Mouse (Mus musculus) CD4-positive naive resting alpha-beta T cell, adult 57 days (primary cell): ENCODE results near the gene Atxn7l2. TPM values are rescaled to one million over a fixed set of nuclear protein-coding genes. Genes with fewer than 3 reads are reported as not detected.

ENCODE experiments used
- total RNA-seq: library from RNA; stranded (reverse); gene quantifications from one replicate; pipeline ENCODE4 v1.2.4, GENCODE M21; 2023

Atxn7l2 gene
- 43.8 TPM for total RNA-seq

DNA sequence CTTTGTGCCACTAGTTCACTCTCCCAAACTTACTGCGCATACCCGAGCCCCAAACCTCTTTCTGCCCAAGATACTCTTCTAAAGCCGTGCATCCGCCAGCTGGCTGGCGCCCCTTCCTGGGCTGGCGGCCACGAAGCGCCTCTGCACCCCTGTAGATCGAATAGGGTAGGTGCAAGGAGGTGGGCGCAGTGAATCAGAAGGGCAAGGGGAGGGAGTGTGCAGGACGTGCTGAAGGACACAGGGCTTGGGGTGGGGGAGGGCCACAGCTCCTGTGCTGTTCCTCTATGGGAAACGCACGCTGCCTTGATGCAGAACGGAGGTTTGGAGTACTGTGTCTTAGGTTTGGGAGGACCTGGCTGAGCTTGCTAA is at the start of gene Atxn7l2:
Atxn7l2 (minus strand) TSS at position 164 of the 369 bp plus-strand sequence.

DNA sequence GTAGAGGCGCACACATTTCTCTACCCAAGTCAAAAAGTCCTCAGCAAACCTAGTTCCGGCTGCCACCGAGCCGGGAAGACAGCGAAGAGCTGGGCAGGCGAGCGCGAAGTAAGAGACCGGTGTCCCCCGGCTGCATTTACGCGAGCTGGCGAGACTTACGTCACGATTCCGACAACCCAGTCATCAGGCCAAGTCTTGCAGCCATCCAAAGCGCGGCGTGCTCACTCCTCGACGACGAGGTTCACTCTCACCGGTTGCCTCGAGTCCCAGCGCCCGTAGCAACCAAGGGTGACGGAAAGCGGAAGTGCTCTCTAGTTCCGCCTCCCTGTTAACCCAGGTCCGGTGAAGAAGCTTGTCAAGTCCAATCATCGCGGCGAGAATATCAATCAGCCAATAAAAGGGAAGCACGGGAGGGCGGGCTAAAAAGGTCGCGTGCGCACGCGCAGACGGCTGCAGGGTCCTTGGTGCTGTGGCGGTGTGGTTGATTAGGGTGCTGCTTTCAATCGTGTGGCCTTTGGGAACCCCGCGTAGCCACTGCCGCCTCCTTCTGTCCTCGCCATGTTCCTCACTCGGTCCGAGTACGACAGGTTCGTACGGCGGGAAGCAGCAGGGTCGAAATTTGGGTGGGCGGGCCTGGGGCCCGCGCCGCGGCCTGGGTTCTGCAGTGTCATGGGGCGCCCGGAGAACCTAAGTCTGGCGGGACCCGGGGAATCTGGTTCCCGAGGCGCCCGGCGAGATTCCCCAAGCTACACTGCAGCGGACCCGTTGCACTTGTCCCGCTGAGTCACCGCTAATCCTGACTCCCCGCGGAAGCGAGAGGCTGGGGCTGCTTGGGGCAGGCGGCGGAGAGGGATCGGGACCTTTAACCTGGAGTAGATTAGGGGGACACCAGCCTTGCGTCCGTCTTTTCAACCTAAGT is 46.2 kb upstream of the Atxn7l2 start, which contains the start of gene Psma5:
Psma5 (plus strand) TSS at position 208 of the 919 bp plus-strand sequence.

DNA sequence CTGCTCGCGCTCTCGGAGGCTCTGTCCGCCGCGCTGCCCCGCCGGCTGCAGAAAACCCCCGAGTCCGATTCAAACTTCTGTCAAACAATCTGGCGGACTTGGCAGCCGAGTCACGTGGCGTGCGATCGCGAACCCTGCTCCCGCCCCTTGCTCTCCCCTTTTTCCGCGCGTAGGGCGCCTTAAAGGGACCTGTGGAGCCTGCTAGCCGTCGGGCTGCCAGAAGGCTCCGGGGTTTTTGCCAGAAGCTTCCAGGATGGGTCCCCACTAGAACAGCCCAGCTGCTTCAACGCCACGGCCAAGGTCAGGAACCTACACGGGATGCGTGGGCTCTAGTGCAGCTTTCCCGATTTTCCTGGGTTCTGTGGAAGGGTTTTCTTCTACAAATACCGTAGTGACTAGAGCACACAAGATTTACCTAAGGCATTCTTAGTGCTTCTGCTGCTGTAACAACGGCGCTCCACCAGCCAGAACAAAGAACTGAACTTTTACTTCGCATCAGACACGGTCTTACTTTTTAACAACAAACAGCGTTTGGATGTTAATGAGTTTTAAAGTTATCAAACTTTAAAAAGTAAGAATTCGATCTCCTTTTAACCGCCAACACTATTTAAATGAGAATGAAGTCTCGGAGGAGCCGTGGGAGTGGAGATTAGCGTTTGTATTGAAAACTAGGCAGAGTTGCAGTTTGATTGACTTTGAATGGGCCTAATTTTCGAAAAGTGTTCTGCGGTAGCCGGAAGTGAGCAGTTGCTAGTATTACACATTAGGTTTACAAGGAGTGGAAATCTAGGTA is 16.0 kb upstream of the Atxn7l2 start, which contains the start of gene Sypl2:
Sypl2 (minus strand) TSS at position 91 of the 793 bp plus-strand sequence.

GRCm38 (mm10) chr3:108200329-108201323 is 10.1 kb downstream of the Atxn7l2 start, which contains the start of gene Cyb561d1:
Cyb561d1 (minus strand) TSS chr3:108201212.

GRCm38 (mm10) chr3:108186098-108187047 is 24.4 kb downstream of the Atxn7l2 start, which contains the start of gene Amigo1:
Amigo1 (plus strand) TSS chr3:108186335.

GRCm38 (mm10) chr3:108154656-108155055 is 56.1 kb downstream of the Atxn7l2 start, which contains the start of gene Gpr61:
Gpr61 (minus strand) TSS chr3:108154882.

Other genes with a start within 250 kb of the Atxn7l2 start
- gene Gstm3, start 241.7 kb downstream of the Atxn7l2 start, total RNA-seq: not detected
- gene Gstm2, start 224.5 kb downstream of the Atxn7l2 start, total RNA-seq: 1.3 TPM
- gene Gstm1, start 193.0 kb downstream of the Atxn7l2 start, total RNA-seq: 9.4 TPM
- 3.9 TPM for gene Gstm4, start 166.0 kb downstream of the Atxn7l2 start, total RNA-seq
- 33.1 TPM for gene Ampd2, start 124.3 kb downstream of the Atxn7l2 start, total RNA-seq
- gene Gnat2, start 118.1 kb downstream of the Atxn7l2 start, total RNA-seq: not detected
- 86.8 TPM for gene Gnai3, start 64.8 kb downstream of the Atxn7l2 start, total RNA-seq
- gene Gpr61, start 56.1 kb downstream of the Atxn7l2 start, total RNA-seq: not detected
- gene Amigo1, start 24.6 kb downstream of the Atxn7l2 start, total RNA-seq: 2.4 TPM
- 33.5 TPM for gene Cyb561d1, start 9.7 kb downstream of the Atxn7l2 start, total RNA-seq
- gene Sypl2, start 15.7 kb upstream of the Atxn7l2 start, total RNA-seq: not detected
- gene Psma5, start 46.0 kb upstream of the Atxn7l2 start, total RNA-seq: 33.5 TPM
- gene Sort1, start 73.1 kb upstream of the Atxn7l2 start, total RNA-seq: 1.3 TPM
- gene Mybphl, start 154.0 kb upstream of the Atxn7l2 start, total RNA-seq: not detected
- 0.41 TPM for gene Psrc1, start 172.9 kb upstream of the Atxn7l2 start, total RNA-seq
- 8.8 TPM for gene Celsr2, start 204.6 kb upstream of the Atxn7l2 start, total RNA-seq
- gene Sars, start 234.3 kb upstream of the Atxn7l2 start, total RNA-seq: 150 TPM